Mouse (Mus musculus): Measurements from ENCODE around the gene Zfyve21. TPM values are rescaled to one million over a fixed set of nuclear protein-coding genes. Genes with fewer than 3 reads are reported as not detected.

The Zfyve21 gene
- 122 and 141 TPM in 2 replicates for polyA plus RNA-seq (2015; fragmentation: Nextera tagmentation; extraction: Ambion mirVana)

- H3K4me1 ChIP-seq = peaks cover 48% of the 10 kb centered on the region
- WGBS = under 1% methylated on average over 86 of the region's 87 CpGs
These were observed at the start of gene Zfyve21, which contains the start of gene Xrcc3 for GRCm38 (mm10) chr12:111813766-111814617. Zfyve21 (plus strand) TSS chr12:111814170. Xrcc3 (minus strand) TSS chr12:111813873.

GRCm38 (mm10) chr12:111766313-111767236 is 47.4 kb upstream of the Zfyve21 start:
- Histone ChIP-seq H3K4me3 (no peak overlapping the region), H3K27me3 (no peaks in the 10 kb centered on the region), H3K27ac (no peak overlapping the region), H3K9me3 (no peaks in the 10 kb centered on the region), H3K9ac (no peak overlapping the region), H3K4me2 (no peak overlapping the region), H3K4me1 (peaks cover 32% of the 10 kb centered on the region), H3K36me3 (peaks cover 10% of the 10 kb centered on the region)
- ATAC-seq (ENCODE audit: insufficient number of reproducible peaks, low FRiP score, low TSS enrichment, low read depth) = no peak
- WGBS = 70% methylated on average over 16 of the region's 16 CpGs

More at GRCm38 (mm10) chr12:111813766-111814617, at the start of gene Zfyve21, which contains the start of gene Xrcc3:
- H3K27me3 ChIP-seq = no peaks in the 10 kb centered on the region
- H3K4me2 ChIP-seq = peak within 1 kb of the TSS; percentile 80
- H3K9ac ChIP-seq = peak within 1 kb of the TSS; percentile 91
- peak; percentile 98 for ATAC-seq (ENCODE audit: insufficient number of reproducible peaks, low FRiP score, low TSS enrichment, low read depth)
- peak within 1 kb of the TSS; percentile 72 for H3K4me3 ChIP-seq
- 0 out of 2 replicates have a peak, but pooled peaks cover 8% of the 10 kb centered on the region for H3K36me3 ChIP-seq
- H3K9me3 ChIP-seq = no peaks in the 10 kb centered on the region
- H3K27ac ChIP-seq = peak within 1 kb of the TSS; percentile 94

- no peaks in the 10 kb centered on the region for H3K9me3 ChIP-seq
- H3K27ac ChIP-seq = peak overlapping the region; percentile 17; the same call in 1 of the 2 replicates
- peaks cover 17% of the 10 kb centered on the region for H3K36me3 ChIP-seq
- no peak overlapping the region for H3K9ac ChIP-seq
- no peaks in the 10 kb centered on the region for H3K27me3 ChIP-seq
- 79% methylated on average over 10 of the region's 10 CpGs for WGBS
- H3K4me1 ChIP-seq = peaks cover 24% of the 10 kb centered on the region
- H3K4me2 ChIP-seq = no peak overlapping the region
- no peak overlapping the region for H3K4me3 ChIP-seq
- no peak for ATAC-seq (ENCODE audit: insufficient number of reproducible peaks, low FRiP score, low TSS enrichment, low read depth)
These were observed 45.5 kb upstream of the Zfyve21 start for GRCm38 (mm10) chr12:111768322-111768928.

GRCm38 (mm10) chr12:111769306-111769705 is 44.7 kb upstream of the Zfyve21 start:
- no peak for ATAC-seq (ENCODE audit: insufficient number of reproducible peaks, low FRiP score, low TSS enrichment, low read depth)
- WGBS = 31% methylated on average over 10 of the region's 10 CpGs
- Histone ChIP-seq H3K4me1 (peaks cover 24% of the 10 kb centered on the region), H3K27me3 (no peaks in the 10 kb centered on the region), H3K36me3 (peaks cover 25% of the 10 kb centered on the region), H3K27ac (peak overlapping the region; percentile 68), H3K9me3 (no peaks in the 10 kb centered on the region), H3K4me3 (no peak overlapping the region), H3K4me2 (no peak overlapping the region), H3K9ac (no peak overlapping the region)

- no peak for ATAC-seq (ENCODE audit: insufficient number of reproducible peaks, low FRiP score, low TSS enrichment, low read depth)
- H3K4me2 ChIP-seq = no peak overlapping the region
- WGBS = 63% methylated on average over 8 of the region's 9 CpGs
- H3K27me3 ChIP-seq = no peaks in the 10 kb centered on the region
- no peaks in the 10 kb centered on the region for H3K9me3 ChIP-seq
- H3K27ac ChIP-seq = peak overlapping the region; percentile 68
- H3K36me3 ChIP-seq = peaks cover 32% of the 10 kb centered on the region
- no peak overlapping the region for H3K4me3 ChIP-seq
- peaks cover 24% of the 10 kb centered on the region for H3K4me1 ChIP-seq
- no peak overlapping the region for H3K9ac ChIP-seq
These were observed 44.0 kb upstream of the Zfyve21 start for GRCm38 (mm10) chr12:111769816-111770577.

- peaks cover 22% of the 10 kb centered on the region for H3K4me1 ChIP-seq
- no peak overlapping the region for H3K27ac ChIP-seq
- no peaks in the 10 kb centered on the region for H3K9me3 ChIP-seq
- H3K36me3 ChIP-seq = peaks cover 38% of the 10 kb centered on the region
- no peak overlapping the region for H3K9ac ChIP-seq
- 86% methylated on average over 10 of the region's 10 CpGs for WGBS
- no peak for ATAC-seq (ENCODE audit: insufficient number of reproducible peaks, low FRiP score, low TSS enrichment, low read depth)
- H3K27me3 ChIP-seq = no peaks in the 10 kb centered on the region
- no peak overlapping the region for H3K4me2 ChIP-seq
- no peak overlapping the region for H3K4me3 ChIP-seq
These were observed 43.3 kb upstream of the Zfyve21 start for GRCm38 (mm10) chr12:111770651-111771050.

- Histone ChIP-seq H3K4me1 (peaks cover 7% of the 10 kb centered on the region), H3K27me3 (no peaks in the 10 kb centered on the region), H3K4me2 (no peak overlapping the region), H3K4me3 (no peak overlapping the region), H3K27ac (no peak overlapping the region), H3K36me3 (peaks cover 72% of the 10 kb centered on the region), H3K9ac (no peak overlapping the region), H3K9me3 (no peaks in the 10 kb centered on the region)
- ATAC-seq (ENCODE audit: insufficient number of reproducible peaks, low FRiP score, low TSS enrichment, low read depth) = no peak
- WGBS = 90% methylated on average over 16 of the region's 16 CpGs
These were observed 39.8 kb upstream of the Zfyve21 start for GRCm38 (mm10) chr12:111774156-111774555.

GRCm38 (mm10) chr12:111774845-111775244 is 39.1 kb upstream of the Zfyve21 start:
- Histone ChIP-seq H3K4me2 (no peak overlapping the region), H3K27me3 (no peaks in the 10 kb centered on the region), H3K27ac (no peak overlapping the region), H3K36me3 (peaks cover 79% of the 10 kb centered on the region), H3K9me3 (no peaks in the 10 kb centered on the region), H3K9ac (no peak overlapping the region), H3K4me1 (peaks cover under 1% of the 10 kb centered on the region; the same call in 1 of the 2 replicates), H3K4me3 (no peak overlapping the region)
- ATAC-seq (ENCODE audit: insufficient number of reproducible peaks, low FRiP score, low TSS enrichment, low read depth) = no peak
- WGBS = 85% methylated on average over 15 of the region's 15 CpGs

GRCm38 (mm10) chr12:111777919-111778318 is 36.1 kb upstream of the Zfyve21 start:
- Histone ChIP-seq H3K9ac (no peak overlapping the region), H3K36me3 (peaks cover 98% of the 10 kb centered on the region), H3K4me2 (no peak overlapping the region), H3K4me1 (no peaks in the 10 kb centered on the region), H3K4me3 (no peak overlapping the region), H3K27ac (no peak overlapping the region), H3K27me3 (no peaks in the 10 kb centered on the region), H3K9me3 (no peaks in the 10 kb centered on the region)
- 92% methylated on average over 13 of the region's 13 CpGs for WGBS
- no peak for ATAC-seq (ENCODE audit: insufficient number of reproducible peaks, low FRiP score, low TSS enrichment, low read depth)

- Histone ChIP-seq H3K36me3 (peaks cover 93% of the 10 kb centered on the region), H3K27ac (no peak overlapping the region), H3K9ac (no peak overlapping the region), H3K4me3 (no peak overlapping the region), H3K4me2 (no peak overlapping the region), H3K9me3 (no peaks in the 10 kb centered on the region), H3K4me1 (no peaks in the 10 kb centered on the region), H3K27me3 (no peaks in the 10 kb centered on the region)
- 100% methylated on average over 1 of the region's 1 CpGs for WGBS
- no peak for ATAC-seq (ENCODE audit: insufficient number of reproducible peaks, low FRiP score, low TSS enrichment, low read depth)
These were observed 34.4 kb upstream of the Zfyve21 start for GRCm38 (mm10) chr12:111779544-111779943.

- Histone ChIP-seq H3K4me1 (no peaks in the 10 kb centered on the region), H3K4me3 (no peak overlapping the region), H3K27me3 (no peaks in the 10 kb centered on the region), H3K4me2 (no peak overlapping the region), H3K27ac (no peak overlapping the region), H3K9me3 (no peaks in the 10 kb centered on the region), H3K36me3 (peaks cover 90% of the 10 kb centered on the region), H3K9ac (no peak overlapping the region)
- no peak for ATAC-seq (ENCODE audit: insufficient number of reproducible peaks, low FRiP score, low TSS enrichment, low read depth)
- 66% methylated on average over 15 of the region's 15 CpGs for WGBS
These were observed 28.8 kb upstream of the Zfyve21 start for GRCm38 (mm10) chr12:111785174-111785573.
